Mouse (Mus musculus) liver, postnatal 0 days (tissue): Measurements from ENCODE around the gene Prss33. TPM values are rescaled to one million over a fixed set of nuclear protein-coding genes. Genes with fewer than 3 reads are reported as not detected.

ENCODE experiments used
- ATAC-seq: fragments of 200-750 bp; cut with Nextera tagmentation; 2 replicates; pipeline ENCODE4 v1.8.0; 2017; ENCODE audit warnings: mild to moderate bottlenecking, moderate library complexity
- DNase-seq: peaks from one replicate; pipeline ENCODE4 v3.0.0-alpha.2; 2016
- H3K27ac ChIP-seq: fragments of 300-500 bp; sonication (generic); 2 replicates; pipeline ENCODE4 v1.5.1; 2014; ENCODE audit warnings: antibody characterized with exemption, moderate library complexity, mild to moderate bottlenecking, low read depth
- H3K27me3 ChIP-seq: fragments of 300-500 bp; sonication (generic); 2 replicates; pipeline ENCODE4 v1.6.1; 2014; ENCODE audit warnings: low read length, control low read depth, mixed read lengths; ENCODE audit not compliant: insufficient read depth
- H3K36me3 ChIP-seq: fragments of 300-500 bp; sonication (generic); replicated peaks from 2 replicates; pipeline ENCODE4 v1.6.1; 2014; ENCODE audit warnings: mild to moderate bottlenecking, control low read depth, low read length, moderate library complexity, mixed read lengths; ENCODE audit not compliant: insufficient read depth
- H3K4me1 ChIP-seq: fragments of 300-500 bp; sonication (generic); 2 replicates; pipeline ENCODE4 v1.6.1; 2014; ENCODE audit warnings: antibody characterized with exemption, mild to moderate bottlenecking, control low read depth; ENCODE audit not compliant: insufficient read depth
- H3K4me2 ChIP-seq: fragments of 300-500 bp; sonication (generic); 2 replicates; pipeline ENCODE4 v1.6.1; 2014; ENCODE audit warnings: low read depth, mild to moderate bottlenecking, low read length, moderate library complexity, mixed read lengths
- H3K4me3 ChIP-seq: fragments of 300-500 bp; sonication (generic); 2 replicates; pipeline ENCODE4 v1.5.1; 2014; ENCODE audit warnings: low read depth, low read length
- H3K9ac ChIP-seq: fragments of 300-500 bp; sonication (generic); replicated peaks from 2 replicates; pipeline ENCODE4 v1.6.1; 2014; ENCODE audit warnings: mild to moderate bottlenecking, moderate library complexity
- H3K9me3 ChIP-seq: fragments of 300-500 bp; sonication (generic); 2 replicates; pipeline ENCODE4 v1.6.1; 2016; ENCODE audit warnings: mild to moderate bottlenecking, control low read depth, low read length, mixed read lengths
- CTCF ChIP-seq: sonication (generic); IDR thresholded peaks from 2 replicates; pipeline ENCODE4 v1.5.1; 2016; ENCODE audit warnings: antibody characterized with exemption, low read depth
- EP300 ChIP-seq: IDR thresholded peaks from 2 replicates; pipeline ENCODE4 v1.6.1; 2016; ENCODE audit warnings: antibody characterized with exemption, low read depth, mild to moderate bottlenecking
- WGBS: fragments of 180-500 bp; shearing (Covaris S2); extraction: QIAGEN DNeasy Blood & Tissue Kit; methylation state at CpG from one replicate; pipeline ENCODE4 v1.1.7; 2014; ENCODE audit not compliant: insufficient replicate concordance; 5-methylcytosine and 5-hydroxymethylcytosine counted together
- polyA plus RNA-seq: library from polyadenylated mRNA; unstranded; fragments of >200 nt; fragmentation: Nextera tagmentation; extraction: Ambion mirVana; gene quantifications from 2 replicates; pipeline ENCODE4 v1.2.1, GENCODE M21; 2015

Prss33 gene
- polyA plus RNA-seq, 1 experiment from 2014 or later = not detected

GRCm38 (mm10) chr17:23804426-23805085 is 31.3 kb downstream of the Prss33 start:
- 1% methylated on average over 8 of the region's 8 CpGs for WGBS
- Histone ChIP-seq H3K4me1 (peaks cover 26% of the 10 kb centered on the region), H3K9me3 (no peaks in the 10 kb centered on the region), H3K4me3 (peak overlapping the region; percentile 98), H3K4me2 (peak overlapping the region; percentile 91), H3K27me3 (no peaks in the 10 kb centered on the region), H3K36me3 (peaks cover 25% of the 10 kb centered on the region), H3K27ac (peak overlapping the region; percentile 100), H3K9ac (peak overlapping the region; percentile 99)
- TF ChIP-seq CTCF (no peak), EP300 (no peak)
- DNase-seq (no peak), ATAC-seq (no peak)

- H3K4me1 ChIP-seq = peaks cover 26% of the 10 kb centered on the region
- peak; percentile 69 for ATAC-seq
Observed at GRCm38 (mm10) chr17:23803366-23804041, 32.4 kb downstream of the Prss33 start.

GRCm38 (mm10) chr17:23802746-23803365 is 33.0 kb downstream of the Prss33 start:
- Histone ChIP-seq H3K4me2 (peak overlapping the region; percentile 91), H3K36me3 (peaks cover 8% of the 10 kb centered on the region), H3K9ac (peak overlapping the region; percentile 99), H3K9me3 (no peaks in the 10 kb centered on the region), H3K4me3 (peak overlapping the region; percentile 98), H3K27ac (peak overlapping the region; percentile 100), H3K4me1 (peaks cover 26% of the 10 kb centered on the region), H3K27me3 (no peaks in the 10 kb centered on the region)
- ATAC-seq = peak; percentile 96
- WGBS = 1% methylated on average over 60 of the region's 60 CpGs
- DNase-seq = peak; percentile 97
- TF ChIP-seq CTCF (no peak; the same call in 1 of the 2 replicates), EP300 (no peak)

More at GRCm38 (mm10) chr17:23803366-23804041, 32.4 kb downstream of the Prss33 start:
- peak; percentile 93 for DNase-seq
- H3K27me3 ChIP-seq = no peaks in the 10 kb centered on the region
- peak overlapping the region; percentile 100 for H3K27ac ChIP-seq
- H3K9me3 ChIP-seq = no peaks in the 10 kb centered on the region
- H3K4me3 ChIP-seq = peak overlapping the region; percentile 98
- H3K4me2 ChIP-seq = peak overlapping the region; percentile 91
- no peak for TF ChIP-seq EP300
- TF ChIP-seq CTCF = no peak
- H3K36me3 ChIP-seq = peaks cover 14% of the 10 kb centered on the region
- WGBS = 1% methylated on average over 53 of the region's 83 CpGs
- H3K9ac ChIP-seq = peak overlapping the region; percentile 99

GRCm38 (mm10) chr17:23801627-23802026 is 34.2 kb downstream of the Prss33 start:
- H3K4me1 ChIP-seq = peaks cover 23% of the 10 kb centered on the region
- no peak overlapping the region for H3K27ac ChIP-seq
- H3K9me3 ChIP-seq = no peaks in the 10 kb centered on the region
- H3K27me3 ChIP-seq = no peaks in the 10 kb centered on the region
- 87% methylated on average over 10 of the region's 10 CpGs for WGBS
- no peak overlapping the region for H3K4me3 ChIP-seq
- H3K4me2 ChIP-seq = peak overlapping the region; percentile 14; the same call in 1 of the 2 replicates
- ATAC-seq (no peak), DNase-seq (no peak)
- H3K36me3 ChIP-seq = 0 out of 2 replicates have a peak, but pooled peaks cover 3% of the 10 kb centered on the region
- no peak overlapping the region for H3K9ac ChIP-seq
- TF ChIP-seq CTCF (no peak), EP300 (no peak)

- WGBS = 44% methylated on average over 7 of the region's 7 CpGs
Observed at GRCm38 (mm10) chr17:23797316-23797715, 38.5 kb downstream of the Prss33 start.

GRCm38 (mm10) chr17:23795323-23795722 is 40.5 kb downstream of the Prss33 start:
- H3K9ac ChIP-seq = no peak overlapping the region
- 89% methylated on average over 8 of the region's 8 CpGs for WGBS
- no peaks in the 10 kb centered on the region for H3K27me3 ChIP-seq
- DNase-seq (no peak), ATAC-seq (no peak)
- peaks cover 6% of the 10 kb centered on the region for H3K4me1 ChIP-seq
- no peak for TF ChIP-seq CTCF
- TF ChIP-seq EP300 = no peak
- H3K4me3 ChIP-seq = no peak overlapping the region
- no peak overlapping the region for H3K27ac ChIP-seq
- H3K9me3 ChIP-seq = no peaks in the 10 kb centered on the region
- no peak overlapping the region for H3K4me2 ChIP-seq
- H3K36me3 ChIP-seq = no peaks in the 10 kb centered on the region

More at GRCm38 (mm10) chr17:23797316-23797715, 38.5 kb downstream of the Prss33 start:
- Histone ChIP-seq H3K4me2 (no peak overlapping the region), H3K4me3 (no peak overlapping the region), H3K36me3 (no peaks in the 10 kb centered on the region), H3K9ac (no peak overlapping the region), H3K4me1 (peaks cover 2% of the 10 kb centered on the region; the same call in 1 of the 2 replicates), H3K9me3 (no peaks in the 10 kb centered on the region), H3K27ac (no peak overlapping the region), H3K27me3 (no peaks in the 10 kb centered on the region)
- DNase-seq = no peak
- TF ChIP-seq CTCF (no peak), EP300 (no peak)
- ATAC-seq = no peak
